Mouse (Mus musculus) activated CD4-positive, CD25-positive, alpha-beta regulatory T cell (primary cell): ENCODE measurements around the gene Ccz1. TPM values are rescaled to one million over a fixed set of nuclear protein-coding genes. Genes with fewer than 3 reads are reported as not detected.

Source experiments
- polyA plus RNA-seq, 2 experiments: library from polyadenylated mRNA; unstranded; fragments of 100-300 nt; shearing (Covaris generic); gene quantifications; one replicate each; pipeline ENCODE4 v1.2.1; 2017

Ccz1 gene
- polyA plus RNA-seq, result 10 to 100 TPM; 79.7 to 87.8 TPM

GRCm38 (mm10) chr5:144014551-144015311 lies at the start of gene Ccz1:
Gene Ccz1, minus strand, starts transcription at chr5:144014877.

DNA sequence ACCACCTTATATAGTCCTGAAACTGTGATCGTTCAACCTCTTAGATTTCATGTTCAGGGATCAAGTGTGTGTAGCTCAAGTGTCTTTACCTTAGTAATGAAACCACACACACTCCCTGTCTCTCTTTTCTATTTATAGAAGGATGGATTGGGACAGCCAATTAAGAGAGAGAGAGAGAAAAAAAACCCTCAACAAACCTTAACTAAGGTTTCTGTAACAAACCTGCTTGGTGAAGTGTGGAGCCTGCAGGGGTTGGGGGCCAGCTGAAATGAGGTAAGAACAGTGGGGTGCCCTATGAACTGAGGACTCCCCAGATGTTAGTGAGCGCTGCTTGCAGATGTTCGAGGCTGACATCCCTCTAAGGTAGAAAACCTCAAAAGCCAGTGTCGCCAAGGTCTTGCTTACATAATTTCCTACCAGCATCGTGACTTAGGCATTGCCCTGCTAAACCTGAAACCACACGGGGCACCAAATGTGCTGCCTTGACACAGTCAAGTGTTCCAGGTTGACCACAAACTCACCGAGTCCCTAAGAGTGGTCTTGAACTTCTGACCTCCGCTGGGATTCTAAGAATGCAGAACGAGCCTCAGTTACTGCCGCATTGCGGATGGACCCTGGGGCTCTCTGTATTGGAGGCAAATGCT lies 12.1 kb upstream of the Ccz1 start, which contains the start of gene Ocm:
Ocm (minus strand) TSS at position 51 of the 644 bp plus-strand sequence.

Other genes starting within 250 kb of the Ccz1 start
- gene Eif2ak1, start 197.1 kb downstream of the Ccz1 start, polyA plus RNA-seq, result 10 to 100 TPM; 46.0 to 64.6 TPM
- gene Ankrd61, start 117.2 kb downstream of the Ccz1 start, polyA plus RNA-seq, result under 1 TPM; 0.31 to 0.47 TPM
- 10 to 100 TPM; 35.8 to 53.9 TPM for gene Aimp2, start 105.0 kb downstream of the Ccz1 start, polyA plus RNA-seq
- gene Pms2, start 104.9 kb downstream of the Ccz1 start, polyA plus RNA-seq, result 10 to 100 TPM; 26.9 to 37.6 TPM
- 1 to 10 TPM in 1 of 2 experiments, not detected in 1; 1.3 TPM for gene Gm42421, start 86.7 kb downstream of the Ccz1 start, polyA plus RNA-seq
- under 1 TPM; 0.39 to 0.76 TPM for gene Rsph10b, start 81.8 kb downstream of the Ccz1 start, polyA plus RNA-seq
- not detected for gene Ocm, start 11.8 kb upstream of the Ccz1 start, polyA plus RNA-seq
- gene Lmtk2, start 85.6 kb upstream of the Ccz1 start, polyA plus RNA-seq, result 10 to 100 TPM in 1 of 2 experiments, 1 to 10 TPM in 1; 6.1 to 12.4 TPM
- gene Bhlha15, start 175.4 kb upstream of the Ccz1 start, polyA plus RNA-seq, result under 1 TPM in 1 of 2 experiments, not detected in 1; 0.41 TPM
- 100 to 1,000 TPM; 131 to 160 TPM for gene Tecpr1, start 208.7 kb upstream of the Ccz1 start, polyA plus RNA-seq
- gene Bri3, start 229.6 kb upstream of the Ccz1 start, polyA plus RNA-seq, result 1 to 10 TPM; 5.4 to 9.3 TPM